Mouse (Mus musculus): ENCODE results near the gene Tmem131. TPM values are rescaled to one million over a fixed set of nuclear protein-coding genes. Genes with fewer than 3 reads are reported as not detected.

Tmem131 gene
- polyA plus RNA-seq, 1 experiment from 2014 or later = 14.7 TPM

GRCm38 (mm10) chr1:36772198-36772934, 171.1 kb downstream of the Tmem131 start:
- Histone ChIP-seq H3K27ac (replicated peaks) (no peak overlapping the region), H3K4me1 (peaks cover 11% of the 10 kb centered on the region; the same call in 1 of the 2 replicates), H3K36me3 (no peaks in the 10 kb centered on the region), H3K4me3 (replicated peaks) (no peak overlapping the region), H3K27me3 (peaks cover 11% of the 10 kb centered on the region), H3K9me3 (replicated peaks) (no peaks in the 10 kb centered on the region), H3K9ac (no peak overlapping the region), H3K4me2 (replicated peaks) (no peak overlapping the region)
- no peak; the same call in 1 of the 2 replicates for ATAC-seq (ENCODE audit: insufficient number of reproducible peaks, low FRiP score, low TSS enrichment, low read depth)
- WGBS = 80% methylated on average over 9 of the region's 9 CpGs

DNA sequence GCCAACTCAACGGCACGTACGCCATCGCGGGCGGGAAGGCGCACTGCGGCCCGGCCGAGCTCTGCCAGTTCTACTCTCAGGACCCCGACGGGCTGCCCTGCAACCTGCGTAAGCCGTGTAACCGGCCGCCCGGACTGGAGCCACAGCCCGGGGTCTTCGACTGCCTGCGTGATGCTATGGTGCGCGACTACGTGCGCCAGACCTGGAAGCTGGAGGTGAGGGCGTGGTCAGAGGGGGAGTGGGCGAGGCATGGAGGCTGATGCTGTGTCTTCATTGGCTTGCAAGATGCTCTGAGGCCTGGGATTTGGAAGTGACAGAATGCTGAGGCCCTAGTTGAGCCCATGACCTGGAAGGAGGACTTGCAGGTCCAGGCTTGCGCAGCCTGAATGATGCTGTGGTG, 172.5 kb downstream of the Tmem131 start:
- H3K9ac ChIP-seq = no peak overlapping the region
- H3K9me3 ChIP-seq (replicated peaks) = no peaks in the 10 kb centered on the region
- no peak; the same call in 1 of the 2 replicates for ATAC-seq (ENCODE audit: insufficient number of reproducible peaks, low FRiP score, low TSS enrichment, low read depth)
- peak overlapping the region; percentile 30 for H3K4me3 ChIP-seq (replicated peaks)
- no peaks in the 10 kb centered on the region for H3K36me3 ChIP-seq
- no peak overlapping the region for H3K27ac ChIP-seq (replicated peaks)
- peaks cover 11% of the 10 kb centered on the region for H3K27me3 ChIP-seq
- H3K4me1 ChIP-seq = peaks cover 19% of the 10 kb centered on the region
- WGBS = 19% methylated on average over 27 of the region's 27 CpGs
- H3K4me2 ChIP-seq (replicated peaks) = peak overlapping the region; percentile 46

DNA sequence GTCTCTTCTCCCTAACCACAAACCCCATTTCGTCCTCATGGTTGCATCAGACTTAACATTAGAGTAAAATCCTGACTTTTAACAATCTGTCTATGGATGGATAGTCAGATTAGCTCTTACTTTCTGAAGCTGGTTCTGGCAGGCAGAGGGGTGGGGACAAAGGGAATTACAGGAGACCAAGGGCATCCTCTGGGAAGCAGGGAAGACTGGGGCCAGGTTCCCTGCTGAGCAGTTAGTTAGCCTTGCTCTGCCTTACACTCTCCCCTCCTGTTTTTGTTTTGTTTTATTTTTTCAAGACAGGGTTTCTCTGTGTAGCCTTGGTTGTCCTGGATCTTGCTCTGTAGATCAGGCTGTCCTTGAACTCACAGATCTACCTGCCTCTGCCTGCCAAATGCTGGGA, 173.5 kb downstream of the Tmem131 start:
- H3K4me3 ChIP-seq (replicated peaks) = no peak overlapping the region
- peaks cover 11% of the 10 kb centered on the region for H3K27me3 ChIP-seq
- no peak overlapping the region for H3K4me2 ChIP-seq (replicated peaks)
- no peak for ATAC-seq (ENCODE audit: insufficient number of reproducible peaks, low FRiP score, low TSS enrichment, low read depth)
- H3K4me1 ChIP-seq = peaks cover 19% of the 10 kb centered on the region
- no peak overlapping the region for H3K27ac ChIP-seq (replicated peaks)
- 100% methylated on average over 1 of the region's 1 CpGs for WGBS
- no peaks in the 10 kb centered on the region for H3K36me3 ChIP-seq
- H3K9ac ChIP-seq = no peak overlapping the region
- H3K9me3 ChIP-seq (replicated peaks) = no peaks in the 10 kb centered on the region

DNA sequence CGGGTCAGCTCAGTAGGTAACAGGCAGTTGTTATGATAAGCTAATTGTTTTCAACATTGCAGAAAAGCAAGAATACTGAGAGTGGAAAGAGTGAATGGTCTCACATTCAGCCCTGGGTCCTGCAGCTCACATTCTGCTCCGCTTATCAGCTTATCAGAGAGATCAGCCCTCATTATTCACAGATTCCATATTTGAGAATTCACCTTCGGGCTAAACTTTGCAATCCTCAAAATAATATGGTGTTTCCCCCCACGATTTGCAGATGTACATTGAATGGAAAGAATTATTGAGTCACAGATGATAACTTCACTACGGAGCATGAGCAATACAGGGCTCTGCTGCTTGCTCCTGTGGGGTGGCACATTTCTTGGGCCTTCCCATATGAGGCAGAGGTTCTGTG, 174.7 kb downstream of the Tmem131 start:
- H3K4me2 ChIP-seq (replicated peaks) = no peak overlapping the region
- no peak overlapping the region for H3K4me3 ChIP-seq (replicated peaks)
- no peaks in the 10 kb centered on the region for H3K36me3 ChIP-seq
- H3K27me3 ChIP-seq = peaks cover 11% of the 10 kb centered on the region
- no peak overlapping the region for H3K9ac ChIP-seq
- H3K4me1 ChIP-seq = peaks cover 19% of the 10 kb centered on the region
- no peaks in the 10 kb centered on the region for H3K9me3 ChIP-seq (replicated peaks)
- no peak overlapping the region for H3K27ac ChIP-seq (replicated peaks)
- 51% methylated on average over 5 of the region's 5 CpGs for WGBS
- ATAC-seq (ENCODE audit: insufficient number of reproducible peaks, low FRiP score, low TSS enrichment, low read depth) = no peak

DNA sequence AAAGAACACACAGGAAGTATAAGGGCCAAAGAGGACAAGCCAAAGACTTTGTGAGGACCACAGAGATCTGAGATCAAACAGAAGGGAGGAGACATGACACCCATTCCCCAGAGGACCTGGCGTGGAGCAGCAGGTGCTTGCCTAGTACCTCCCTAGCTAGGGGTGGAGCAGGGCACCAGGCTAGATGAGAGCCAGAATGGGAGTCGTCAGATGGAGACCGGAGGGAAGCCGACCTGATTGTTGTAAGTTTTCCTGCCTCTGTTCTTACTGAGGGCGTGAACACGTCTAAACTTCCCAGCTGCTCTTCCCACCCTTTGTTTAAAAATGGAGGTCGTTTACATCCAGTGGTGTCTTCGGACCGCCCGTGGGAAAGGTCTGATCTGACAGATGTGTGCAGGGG, 176.1 kb downstream of the Tmem131 start:
- peaks cover 19% of the 10 kb centered on the region for H3K4me1 ChIP-seq
- WGBS = 34% methylated on average over 10 of the region's 10 CpGs
- no peak for ATAC-seq (ENCODE audit: insufficient number of reproducible peaks, low FRiP score, low TSS enrichment, low read depth)
- H3K9me3 ChIP-seq (replicated peaks) = no peaks in the 10 kb centered on the region
- H3K27ac ChIP-seq (replicated peaks) = no peak overlapping the region
- H3K9ac ChIP-seq = no peak overlapping the region
- H3K4me3 ChIP-seq (replicated peaks) = no peak overlapping the region
- no peak overlapping the region for H3K4me2 ChIP-seq (replicated peaks)
- no peaks in the 10 kb centered on the region for H3K36me3 ChIP-seq
- peaks cover 11% of the 10 kb centered on the region for H3K27me3 ChIP-seq

DNA sequence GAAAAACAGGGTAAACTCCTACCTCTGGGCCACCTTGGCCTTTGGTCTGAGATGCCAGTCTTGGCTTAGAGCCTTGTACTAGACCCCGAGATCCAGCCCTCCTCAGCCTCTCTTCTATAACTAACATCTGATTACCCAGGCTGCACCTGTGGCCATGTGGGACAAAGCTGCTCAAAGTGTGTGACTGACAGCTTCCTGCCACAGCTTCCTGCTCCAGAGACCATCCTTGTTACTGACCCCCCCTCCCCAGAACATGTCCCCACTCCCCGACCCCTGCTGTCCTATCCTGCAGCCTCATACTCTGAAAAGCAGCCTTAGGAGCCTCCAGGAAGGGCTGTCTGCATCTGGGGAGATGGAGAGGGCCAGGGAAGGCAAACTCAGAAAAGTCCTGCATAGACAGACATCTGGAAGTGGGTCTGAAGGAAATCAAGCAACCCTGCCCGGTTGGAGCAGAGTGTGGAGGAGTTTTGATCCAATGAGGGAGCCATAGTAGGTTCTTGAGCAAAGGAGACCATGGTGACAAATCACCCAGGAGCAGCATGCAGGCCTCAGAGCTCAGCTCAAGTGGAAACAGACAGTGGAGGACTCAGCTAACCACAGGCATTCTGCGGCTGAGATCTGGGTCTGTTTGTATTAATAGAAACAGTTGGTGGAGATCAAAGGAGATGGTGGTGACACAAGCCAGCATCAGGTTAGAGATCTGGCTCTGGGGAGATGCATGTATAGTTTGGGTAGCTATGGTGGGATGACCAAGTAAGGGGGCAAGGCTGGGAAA, 176.8 kb downstream of the Tmem131 start:
- 38% methylated on average over 4 of the region's 4 CpGs for WGBS
- H3K9ac ChIP-seq = no peak overlapping the region
- no peak for ATAC-seq (ENCODE audit: insufficient number of reproducible peaks, low FRiP score, low TSS enrichment, low read depth)
- H3K4me2 ChIP-seq (replicated peaks) = no peak overlapping the region
- H3K4me3 ChIP-seq (replicated peaks) = no peak overlapping the region
- no peaks in the 10 kb centered on the region for H3K36me3 ChIP-seq
- peaks cover 11% of the 10 kb centered on the region for H3K27me3 ChIP-seq
- H3K27ac ChIP-seq (replicated peaks) = peak overlapping the region; percentile 34
- no peaks in the 10 kb centered on the region for H3K9me3 ChIP-seq (replicated peaks)
- peaks cover 19% of the 10 kb centered on the region for H3K4me1 ChIP-seq

- H3K4me3 ChIP-seq (replicated peaks) = no peak within 1 kb of the TSS
- WGBS = 78% methylated on average over 11 of the region's 11 CpGs
- H3K36me3 ChIP-seq = no peaks in the 10 kb centered on the region
- H3K9me3 ChIP-seq (replicated peaks) = no peaks in the 10 kb centered on the region
- no peak within 1 kb of the TSS for H3K4me2 ChIP-seq (replicated peaks)
- H3K27me3 ChIP-seq = no peaks in the 10 kb centered on the region
- ATAC-seq (ENCODE audit: insufficient number of reproducible peaks, low FRiP score, low TSS enrichment, low read depth) = no peak
- H3K9ac ChIP-seq = no peak within 1 kb of the TSS
- no peak within 1 kb of the TSS for H3K27ac ChIP-seq (replicated peaks)
- H3K4me1 ChIP-seq = peaks cover 3% of the 10 kb centered on the region; the same call in 1 of the 2 replicates
These were observed 181.9 kb downstream of the Tmem131 start, which contains the start of gene Zap70 for GRCm38 (mm10) chr1:36761568-36761967. Zap70 (plus strand) TSS chr1:36761798.

DNA sequence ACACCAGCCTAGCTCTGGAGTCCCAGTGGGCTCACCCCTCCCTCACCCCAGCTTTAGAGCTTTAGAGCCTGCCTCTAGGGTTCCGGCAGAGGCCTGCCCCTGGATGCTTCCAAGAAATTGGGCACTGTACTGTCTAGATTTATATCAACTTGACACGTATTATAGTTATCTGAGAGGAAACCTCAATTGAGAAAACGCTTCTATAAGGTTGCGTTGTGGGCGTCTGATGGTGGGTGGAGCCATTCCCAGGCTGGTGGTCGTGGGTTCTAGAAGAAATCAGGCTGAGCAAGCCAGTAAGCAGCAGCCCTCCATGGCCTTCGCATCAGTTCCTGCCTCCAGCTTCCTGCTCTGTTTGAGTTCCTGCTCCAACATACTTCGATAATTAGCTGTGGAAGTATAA, 182.4 kb downstream of the Tmem131 start:
- Histone ChIP-seq H3K4me2 (replicated peaks) (no peak overlapping the region), H3K4me1 (no peaks in the 10 kb centered on the region), H3K9ac (no peak overlapping the region), H3K36me3 (no peaks in the 10 kb centered on the region), H3K9me3 (replicated peaks) (no peaks in the 10 kb centered on the region), H3K27me3 (no peaks in the 10 kb centered on the region), H3K27ac (replicated peaks) (no peak overlapping the region), H3K4me3 (replicated peaks) (no peak overlapping the region)
- WGBS = 77% methylated on average over 8 of the region's 8 CpGs
- no peak for ATAC-seq (ENCODE audit: insufficient number of reproducible peaks, low FRiP score, low TSS enrichment, low read depth)

GRCm38 (mm10) chr1:36760401-36760800, 183.1 kb downstream of the Tmem131 start:
- ATAC-seq (ENCODE audit: insufficient number of reproducible peaks, low FRiP score, low TSS enrichment, low read depth) = no peak
- Histone ChIP-seq H3K27me3 (no peaks in the 10 kb centered on the region), H3K4me1 (no peaks in the 10 kb centered on the region), H3K4me3 (replicated peaks) (no peak overlapping the region), H3K4me2 (replicated peaks) (no peak overlapping the region), H3K9ac (no peak overlapping the region), H3K9me3 (replicated peaks) (no peaks in the 10 kb centered on the region), H3K27ac (replicated peaks) (no peak overlapping the region), H3K36me3 (no peaks in the 10 kb centered on the region)
- 81% methylated on average over 9 of the region's 9 CpGs for WGBS

DNA sequence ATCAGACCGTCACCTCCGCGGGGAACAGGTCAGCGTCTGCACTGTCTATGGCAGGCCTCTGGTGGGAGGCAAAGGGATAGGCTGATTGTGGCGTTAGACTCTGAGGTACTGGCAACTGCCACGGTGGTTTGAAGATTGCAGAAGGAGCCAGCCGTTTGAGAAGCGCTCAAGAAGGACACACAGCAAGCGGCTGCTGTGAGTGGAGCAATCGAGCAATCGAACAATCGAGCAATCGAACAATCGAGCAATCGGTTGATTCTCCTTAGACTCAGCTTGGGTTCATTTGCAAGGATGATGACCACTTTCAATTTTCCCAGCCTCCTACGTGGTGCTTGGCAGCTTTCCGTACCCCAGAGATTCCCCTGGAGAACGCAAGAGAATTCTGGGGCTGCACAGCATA, 184.4 kb downstream of the Tmem131 start:
- no peaks in the 10 kb centered on the region for H3K9me3 ChIP-seq (replicated peaks)
- H3K27me3 ChIP-seq = no peaks in the 10 kb centered on the region
- no peak for ATAC-seq (ENCODE audit: insufficient number of reproducible peaks, low FRiP score, low TSS enrichment, low read depth)
- H3K9ac ChIP-seq = no peak overlapping the region
- no peaks in the 10 kb centered on the region for H3K4me1 ChIP-seq
- H3K36me3 ChIP-seq = no peaks in the 10 kb centered on the region
- WGBS = 80% methylated on average over 18 of the region's 18 CpGs
- no peak overlapping the region for H3K27ac ChIP-seq (replicated peaks)
- no peak overlapping the region for H3K4me3 ChIP-seq (replicated peaks)
- no peak overlapping the region for H3K4me2 ChIP-seq (replicated peaks)

- Histone ChIP-seq H3K9me3 (replicated peaks) (no peaks in the 10 kb centered on the region), H3K4me1 (no peaks in the 10 kb centered on the region), H3K27ac (replicated peaks) (no peak overlapping the region), H3K27me3 (no peaks in the 10 kb centered on the region), H3K9ac (no peak overlapping the region), H3K4me2 (replicated peaks) (no peak overlapping the region), H3K36me3 (no peaks in the 10 kb centered on the region), H3K4me3 (replicated peaks) (no peak overlapping the region)
- no peak for ATAC-seq (ENCODE audit: insufficient number of reproducible peaks, low FRiP score, low TSS enrichment, low read depth)
- WGBS = 80% methylated on average over 9 of the region's 9 CpGs
These were observed 184.9 kb downstream of the Tmem131 start for GRCm38 (mm10) chr1:36758553-36758952.

All from embryonic facial prominence, embryonic 15.5 days (tissue).